Mouse (Mus musculus) myocyte (in vitro differentiated cells): ENCODE measurements around the gene 4930469K13Rik. TPM values are rescaled to one million over a fixed set of nuclear protein-coding genes. Genes with fewer than 3 reads are reported as not detected.
A peak's percentile ranks its signal among the peaks of the same experiment; 100 is the strongest.

ENCODE experiments used
- H3K27me3 ChIP-seq: one replicate; pipeline ENCODE4 v1.6.1; 2011; ENCODE audit not compliant: control insufficient read depth, insufficient read depth, insufficient read length
- H3K36me3 ChIP-seq: one replicate; pipeline ENCODE4 v1.6.1; 2011; ENCODE audit not compliant: control insufficient read depth, insufficient read depth
- H3K4me2 ChIP-seq: one replicate; pipeline ENCODE4 v1.6.1; 2011; ENCODE audit warnings: low read depth, control low read depth
- H3K4me3 ChIP-seq: one replicate; pipeline ENCODE4 v1.5.1; 2011; ENCODE audit warnings: mild to moderate bottlenecking, control low read depth, moderate library complexity
- H3K79me2 ChIP-seq: one replicate; pipeline ENCODE4 v1.6.1; 2011; ENCODE audit not compliant: control insufficient read depth, insufficient read depth
- H3ac ChIP-seq: one replicate; pipeline ENCODE4 v1.6.1; 2011; ENCODE audit not compliant: control insufficient read depth, insufficient read length
- CEBPB ChIP-seq: IDR thresholded peaks from 2 replicates; pipeline ENCODE4 v1.6.1; 2011; ENCODE audit warnings: mild to moderate bottlenecking, moderate library complexity; ENCODE audit not compliant: poor library complexity, insufficient read depth, severe bottlenecking
- E2F4 ChIP-seq: IDR thresholded peaks from one replicate; pipeline ENCODE4 v1.6.1; 2011; ENCODE audit warnings: mild to moderate bottlenecking, control low read depth, moderate library complexity; ENCODE audit not compliant: insufficient read depth
- MAX ChIP-seq: IDR thresholded peaks from one replicate; pipeline ENCODE4 v1.6.1; 2011; ENCODE audit warnings: low read depth, mild to moderate bottlenecking, control low read depth
- MYOD1 ChIP-seq, 3 experiments: IDR thresholded peaks; one replicate each; pipeline ENCODE4 v1.6.1; 2011; ENCODE audit warnings: control low read depth in 2 of 3, low read depth in 2 of 3, mild to moderate bottlenecking in 2 of 3, moderate library complexity in 1 of 3; ENCODE audit not compliant: insufficient read length in 2 of 3, control insufficient read depth in 1 of 3
- MYOG ChIP-seq, 3 experiments: IDR thresholded peaks; one replicate each; pipeline ENCODE4 v1.6.1; 2011; ENCODE audit warnings: control low read depth in 2 of 3, low read depth in 2 of 3, mild to moderate bottlenecking in 2 of 3; ENCODE audit not compliant: insufficient read length in 2 of 3, control insufficient read depth in 1 of 3, insufficient read depth in 1 of 3
- POLR2A ChIP-seq: IDR thresholded peaks from one replicate; pipeline ENCODE4 v1.6.1; 2011; ENCODE audit warnings: low read depth, mild to moderate bottlenecking, control low read depth, moderate library complexity; ENCODE audit not compliant: insufficient read length
- POLR2AphosphoS2 ChIP-seq: IDR thresholded peaks from one replicate; pipeline ENCODE4 v1.6.1; 2011; ENCODE audit warnings: low read depth, control low read depth; ENCODE audit not compliant: insufficient read length
- REST ChIP-seq: IDR thresholded peaks from one replicate; pipeline ENCODE4 v1.6.1; 2011; ENCODE audit warnings: mild to moderate bottlenecking, control low read depth, moderate library complexity; ENCODE audit not compliant: insufficient read depth, insufficient read length
- SRF ChIP-seq: IDR thresholded peaks from one replicate; pipeline ENCODE4 v1.6.1; 2011; ENCODE audit warnings: low read depth; ENCODE audit not compliant: control insufficient read depth, insufficient read length
- TCF12 ChIP-seq: IDR thresholded peaks from one replicate; pipeline ENCODE4 v1.6.1; 2011; ENCODE audit warnings: mild to moderate bottlenecking, control low read depth; ENCODE audit not compliant: poor library complexity, insufficient read depth, severe bottlenecking
- TCF3 ChIP-seq: IDR thresholded peaks from one replicate; pipeline ENCODE4 v1.6.1; 2011; ENCODE audit warnings: low read depth, control low read depth; ENCODE audit not compliant: insufficient read length
- USF1 ChIP-seq: IDR thresholded peaks from one replicate; pipeline ENCODE4 v1.6.1; 2011; ENCODE audit warnings: low read depth, mild to moderate bottlenecking, control low read depth, moderate library complexity
- polyA plus RNA-seq: library from polyadenylated mRNA; unstranded; fragments of >200 nt; fragmentation: generic; extraction: Trizol; gene quantifications from one replicate; pipeline ENCODE4 v1.2.1, GENCODE M21; 2012; ENCODE audit warnings: missing spikeins

The 4930469K13Rik gene
- polyA plus RNA-seq, 1 experiment, result not detected

DNA sequence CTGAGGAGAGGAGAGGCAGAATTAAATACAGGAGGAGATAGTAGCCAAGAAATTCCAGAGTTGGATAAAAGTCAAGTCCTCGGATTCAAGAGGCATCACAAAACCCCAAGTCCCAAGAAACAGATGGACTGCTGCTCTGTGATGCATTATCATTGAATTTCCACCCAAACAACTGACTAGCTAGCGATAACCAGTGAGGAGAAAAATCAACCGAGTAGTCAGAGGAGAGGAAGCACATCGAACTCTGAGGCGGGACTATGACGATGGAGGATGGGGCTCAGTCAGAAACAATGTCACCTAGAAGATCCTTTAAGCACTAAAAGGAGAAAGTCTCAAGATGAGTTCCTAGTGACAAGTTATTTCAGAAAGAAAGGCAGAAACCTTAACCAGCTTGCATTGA lies 39.4 kb downstream of the 4930469K13Rik start:
- Histone ChIP-seq H3K27me3 (no peaks in the 10 kb centered on the region), H3K79me2 (no peaks in the 10 kb centered on the region), H3K4me3 (no peak overlapping the region), H3K4me2 (no peak overlapping the region), H3ac (no peak overlapping the region), H3K36me3 (no peaks in the 10 kb centered on the region)
- TF ChIP-seq REST (no peak), SRF (no peak), CEBPB (no peak), MYOG (IDR thresholded peaks at IDR 0.05; ENCODE audit: control insufficient read depth in 1 of 3, insufficient read depth in 1 of 3, insufficient read length in 2 of 3, low read depth in 2 of 3) (no peak), USF1 (no peak), TCF3 (no peak), MYOD1 (IDR thresholded peaks at IDR 0.05; ENCODE audit: control insufficient read depth in 1 of 3, insufficient read length in 2 of 3, low read depth in 2 of 3) (no peak), MAX (no peak), POLR2AphosphoS2 (no peak)

DNA sequence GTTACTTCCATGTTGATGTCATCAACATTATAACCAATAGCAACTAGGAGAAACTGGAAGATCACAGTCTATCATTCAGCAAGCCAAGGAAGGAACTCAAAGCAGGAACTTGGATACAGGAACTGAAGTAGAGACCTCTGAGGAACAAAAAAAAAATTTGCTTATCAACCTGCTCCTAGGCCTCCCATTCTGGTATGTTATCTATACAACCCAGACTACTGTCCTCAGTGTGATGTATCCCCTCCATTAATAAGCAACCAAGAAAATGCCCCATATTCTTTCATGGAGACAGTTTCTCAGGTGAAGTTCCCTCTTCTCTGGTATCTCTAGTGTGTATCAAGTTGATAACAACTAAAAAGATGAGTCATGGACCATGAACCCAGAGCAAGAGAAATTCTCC lies 40.0 kb downstream of the 4930469K13Rik start:
- no peaks in the 10 kb centered on the region for H3K36me3 ChIP-seq

DNA sequence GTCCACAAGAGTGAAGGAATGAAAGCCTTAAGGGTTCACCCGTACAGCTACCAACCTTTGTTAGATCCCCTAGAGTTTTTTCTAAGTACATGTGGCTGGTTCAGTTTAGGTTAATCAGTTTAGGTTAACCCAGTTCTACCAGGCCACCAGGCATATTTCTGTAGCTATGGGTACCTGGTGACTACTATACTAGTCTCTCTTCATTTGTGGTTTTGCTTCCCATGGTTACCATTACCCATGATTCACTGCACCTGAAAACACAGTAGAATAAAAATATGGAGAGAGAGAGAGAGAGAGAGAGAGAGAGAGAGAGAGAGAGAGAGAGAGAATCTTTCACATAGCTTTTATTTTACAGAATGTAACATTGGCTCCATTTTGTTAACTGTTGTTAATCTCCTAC lies 41.6 kb downstream of the 4930469K13Rik start:
- Histone ChIP-seq H3K79me2 (no peaks in the 10 kb centered on the region), H3K27me3 (no peaks in the 10 kb centered on the region), H3K4me3 (no peak overlapping the region), H3K4me2 (no peak overlapping the region), H3K36me3 (no peaks in the 10 kb centered on the region), H3ac (no peak overlapping the region)
- no peak for TF ChIP-seq REST
- no peak for TF ChIP-seq MYOG (IDR thresholded peaks at IDR 0.05; ENCODE audit: control insufficient read depth in 1 of 3, insufficient read depth in 1 of 3, insufficient read length in 2 of 3, low read depth in 2 of 3)
- no peak for TF ChIP-seq TCF12
- no peak for TF ChIP-seq E2F4
- TF ChIP-seq USF1, result no peak
- no peak for TF ChIP-seq CEBPB
- TF ChIP-seq POLR2A, result no peak
- TF ChIP-seq MYOD1 (IDR thresholded peaks at IDR 0.05; ENCODE audit: control insufficient read depth in 1 of 3, insufficient read length in 2 of 3, low read depth in 2 of 3), result no peak
- TF ChIP-seq POLR2AphosphoS2, result no peak
- TF ChIP-seq TCF3, result no peak
- no peak for TF ChIP-seq MAX

More for the DNA sequence above, 40.0 kb downstream of the 4930469K13Rik start:
- no peak overlapping the region for H3ac ChIP-seq
- no peak for TF ChIP-seq MYOD1 (IDR thresholded peaks at IDR 0.05; ENCODE audit: control insufficient read depth in 1 of 3, insufficient read length in 2 of 3, low read depth in 2 of 3)
- H3K4me2 ChIP-seq, result no peak overlapping the region
- H3K4me3 ChIP-seq, result no peak overlapping the region
- no peaks in the 10 kb centered on the region for H3K79me2 ChIP-seq
- no peaks in the 10 kb centered on the region for H3K27me3 ChIP-seq

DNA sequence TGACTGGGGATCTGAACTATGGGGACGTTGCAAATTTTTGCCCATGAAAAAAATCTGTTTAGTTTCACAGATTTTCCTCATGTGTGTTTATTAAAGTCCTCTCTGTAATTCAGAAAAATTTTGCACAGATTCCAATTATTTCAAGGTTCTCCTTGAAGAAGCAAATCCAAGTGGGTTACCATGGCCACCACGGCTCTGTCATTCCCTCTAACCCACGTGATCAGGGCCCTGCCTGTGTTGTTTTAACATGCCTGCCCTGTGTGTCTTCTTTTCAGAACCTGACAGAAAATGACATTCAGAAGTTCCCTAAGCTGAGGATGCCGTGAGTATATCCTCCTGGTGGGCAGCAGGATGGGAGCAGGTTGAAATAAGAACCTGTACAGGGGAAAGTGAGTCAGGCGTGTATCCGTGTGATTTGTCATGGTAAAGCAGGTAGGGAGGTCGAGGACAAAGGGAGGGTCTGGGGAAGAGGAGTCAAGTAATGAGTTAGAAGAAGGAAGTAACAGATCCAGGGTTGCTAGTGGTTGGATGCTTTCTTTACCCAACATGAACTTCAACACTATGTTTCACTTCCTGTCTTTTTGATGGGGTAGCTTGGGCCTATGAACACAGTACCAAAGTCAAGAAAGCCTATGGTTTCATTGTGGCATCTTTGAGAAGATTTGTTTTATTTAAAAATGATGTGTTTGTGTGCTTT lies 44.2 kb downstream of the 4930469K13Rik start:
- Histone ChIP-seq H3ac (no peak overlapping the region), H3K4me3 (no peak overlapping the region), H3K36me3 (no peaks in the 10 kb centered on the region)

GRCm38 (mm10) chr11:34053031-34053818 lies 45.1 kb downstream of the 4930469K13Rik start:
- no peak for TF ChIP-seq MYOD1 (IDR thresholded peaks at IDR 0.05; ENCODE audit: control insufficient read depth in 1 of 3, insufficient read length in 2 of 3, low read depth in 2 of 3)
- TF ChIP-seq REST, result no peak
- no peak for TF ChIP-seq MAX
- TF ChIP-seq CEBPB, result 0 out of 2 replicates have a peak, but pooled peaks have one; percentile 9
- Histone ChIP-seq H3K79me2 (no peaks in the 10 kb centered on the region), H3ac (no peak overlapping the region), H3K4me2 (peak overlapping the region; percentile 32), H3K36me3 (no peaks in the 10 kb centered on the region), H3K27me3 (no peaks in the 10 kb centered on the region), H3K4me3 (no peak overlapping the region)

More for the DNA sequence above, 44.2 kb downstream of the 4930469K13Rik start:
- H3K27me3 ChIP-seq, result no peaks in the 10 kb centered on the region
- no peaks in the 10 kb centered on the region for H3K79me2 ChIP-seq
- H3K4me2 ChIP-seq, result no peak overlapping the region
- no peak for TF ChIP-seq MYOG (IDR thresholded peaks at IDR 0.05; ENCODE audit: control insufficient read depth in 1 of 3, insufficient read depth in 1 of 3, insufficient read length in 2 of 3, low read depth in 2 of 3)
- TF ChIP-seq POLR2A, result no peak
- no peak for TF ChIP-seq E2F4
- TF ChIP-seq MAX, result no peak
- TF ChIP-seq POLR2AphosphoS2, result no peak
